Mouse (Mus musculus): ENCODE measurements around the gene Cfap126. TPM values are rescaled to one million over a fixed set of nuclear protein-coding genes. Genes with fewer than 3 reads are reported as not detected.

Gene Cfap126
- polyA plus RNA-seq, 1 experiment, result 16.7 TPM

- 96% methylated on average over 1 of the region's 1 CpGs for WGBS
Measured at GRCm38 (mm10) chr1:171089891-171090290, 23.8 kb upstream of the Cfap126 start.

GRCm38 (mm10) chr1:171090761-171091160 is 23.0 kb upstream of the Cfap126 start:
- DNase-seq, result no peak
- no peak overlapping the region for H3K27ac ChIP-seq (ENCODE audit: insufficient read depth, low read depth, low read length)

More at GRCm38 (mm10) chr1:171089891-171090290, 23.8 kb upstream of the Cfap126 start:
- Histone ChIP-seq H3K4me3 (ENCODE audit: insufficient read depth, low read depth, low read length) (no peak overlapping the region), H3K36me3 (ENCODE audit: control insufficient read depth, insufficient read depth, low read length) (no peaks in the 10 kb centered on the region), H3K27ac (ENCODE audit: insufficient read depth, low read depth, low read length) (no peak overlapping the region), H3K4me1 (ENCODE audit: control insufficient read depth, insufficient read depth, low read length) (no peaks in the 10 kb centered on the region), H3K27me3 (replicated peaks; ENCODE audit: control insufficient read depth, insufficient read depth, low read length) (peaks cover 1% of the 10 kb centered on the region; the same call in 1 of the 2 replicates)
- TF ChIP-seq POLR2A (IDR thresholded peaks at IDR 0.05; ENCODE audit: low read depth, low read length) (no peak), CTCF (conservative IDR thresholded peaks at IDR 0.05; ENCODE audit: insufficient read depth, insufficient read length, low read depth, low read length) (no peak)
- DNase-seq, result no peak

DNA sequence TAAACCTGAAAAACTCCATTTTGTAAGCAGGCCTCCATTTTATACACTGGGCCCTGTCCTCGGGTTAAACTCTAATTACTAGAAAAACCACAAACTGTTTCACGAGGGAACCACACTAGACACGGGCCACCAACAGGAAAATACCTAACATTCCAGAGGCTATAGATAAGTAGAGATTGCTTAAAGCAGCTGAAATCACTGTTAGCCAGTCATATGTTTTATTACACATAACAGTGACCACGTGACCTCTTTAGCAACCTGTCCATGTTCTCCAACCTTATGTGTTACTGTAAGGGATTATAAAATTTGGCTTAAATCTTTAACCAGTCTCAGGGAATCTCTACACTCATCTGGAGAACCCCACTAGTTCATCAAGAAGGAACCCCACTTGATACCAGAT is 19.3 kb upstream of the Cfap126 start:
- Histone ChIP-seq H3K4me1 (ENCODE audit: control insufficient read depth, insufficient read depth, low read length) (no peaks in the 10 kb centered on the region; the same call in 1 of the 2 replicates), H3K27ac (ENCODE audit: insufficient read depth, low read depth, low read length) (no peak overlapping the region), H3K4me3 (ENCODE audit: insufficient read depth, low read depth, low read length) (no peak overlapping the region), H3K27me3 (replicated peaks; ENCODE audit: control insufficient read depth, insufficient read depth, low read length) (no peaks in the 10 kb centered on the region), H3K36me3 (ENCODE audit: control insufficient read depth, insufficient read depth, low read length) (no peaks in the 10 kb centered on the region)
- WGBS, result 59% methylated on average over 4 of the region's 4 CpGs
- TF ChIP-seq CTCF (conservative IDR thresholded peaks at IDR 0.05; ENCODE audit: insufficient read depth, insufficient read length, low read depth, low read length), result no peak
- TF ChIP-seq POLR2A (IDR thresholded peaks at IDR 0.05; ENCODE audit: low read depth, low read length), result no peak
- DNase-seq, result no peak

More at GRCm38 (mm10) chr1:171090761-171091160, 23.0 kb upstream of the Cfap126 start:
- H3K4me3 ChIP-seq (ENCODE audit: insufficient read depth, low read depth, low read length), result no peak overlapping the region
- H3K36me3 ChIP-seq (ENCODE audit: control insufficient read depth, insufficient read depth, low read length), result no peaks in the 10 kb centered on the region
- TF ChIP-seq CTCF (conservative IDR thresholded peaks at IDR 0.05; ENCODE audit: insufficient read depth, insufficient read length, low read depth, low read length) (no peak), POLR2A (IDR thresholded peaks at IDR 0.05; ENCODE audit: low read depth, low read length) (no peak)
- WGBS, result 74% methylated on average over 2 of the region's 2 CpGs
- H3K4me1 ChIP-seq (ENCODE audit: control insufficient read depth, insufficient read depth, low read length), result no peaks in the 10 kb centered on the region
- H3K27me3 ChIP-seq (replicated peaks; ENCODE audit: control insufficient read depth, insufficient read depth, low read length), result peaks cover under 1% of the 10 kb centered on the region; the same call in 1 of the 2 replicates

DNA sequence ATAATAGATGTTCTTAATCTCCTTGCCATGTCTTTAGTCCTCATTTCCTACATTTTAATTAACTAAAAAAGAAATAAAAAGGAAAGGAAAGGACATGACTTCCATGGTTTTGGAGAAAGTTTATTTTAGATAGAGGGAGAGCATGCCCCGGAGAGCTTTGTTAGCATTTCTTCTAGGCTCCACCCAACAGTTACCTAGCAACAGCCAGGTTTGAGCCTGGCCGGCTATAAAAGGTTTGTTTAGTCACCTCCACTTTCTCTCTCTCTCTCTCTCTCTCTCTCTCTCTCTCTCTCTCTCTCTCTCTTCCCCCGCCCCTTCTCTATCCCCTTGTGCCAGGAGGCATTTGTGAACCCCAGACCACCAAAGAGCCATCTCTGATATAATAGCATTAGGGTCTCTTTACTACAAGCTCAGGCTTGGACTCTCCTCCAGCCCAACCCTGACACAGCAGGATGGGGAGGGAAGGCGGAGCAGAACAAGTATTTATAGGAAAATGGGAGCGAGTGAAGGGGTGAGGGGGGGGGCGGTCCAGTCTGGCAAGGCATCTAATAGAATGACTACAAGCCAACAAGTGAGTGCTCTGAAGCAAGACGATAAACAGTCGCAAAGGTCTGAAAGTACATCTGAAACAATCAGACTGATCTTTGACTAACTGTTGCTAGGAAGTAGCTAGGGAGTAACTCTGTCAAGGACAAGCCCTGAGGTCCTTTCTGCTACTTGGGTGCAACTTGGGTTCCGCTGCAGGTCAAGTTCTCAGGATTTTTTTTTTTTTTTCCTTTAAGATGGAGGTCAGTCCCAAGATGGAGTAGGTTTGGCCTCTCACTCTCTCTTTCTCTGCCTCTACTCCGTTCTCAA is 17.4 kb upstream of the Cfap126 start:
- TF ChIP-seq POLR2A (IDR thresholded peaks at IDR 0.05; ENCODE audit: low read depth, low read length) (no peak), CTCF (conservative IDR thresholded peaks at IDR 0.05; ENCODE audit: insufficient read depth, insufficient read length, low read depth, low read length) (no peak)
- WGBS, result 16% methylated on average over 10 of the region's 10 CpGs
- peak overlapping the region; percentile 60 for H3K27ac ChIP-seq (ENCODE audit: insufficient read depth, low read depth, low read length)
- DNase-seq, result peak; percentile 19
- H3K4me1 ChIP-seq (ENCODE audit: control insufficient read depth, insufficient read depth, low read length), result no peaks in the 10 kb centered on the region; the same call in 1 of the 2 replicates
- H3K36me3 ChIP-seq (ENCODE audit: control insufficient read depth, insufficient read depth, low read length), result no peaks in the 10 kb centered on the region
- no peaks in the 10 kb centered on the region; the same call in 1 of the 2 replicates for H3K27me3 ChIP-seq (replicated peaks; ENCODE audit: control insufficient read depth, insufficient read depth, low read length)
- no peak overlapping the region for H3K4me3 ChIP-seq (ENCODE audit: insufficient read depth, low read depth, low read length)

GRCm38 (mm10) chr1:171097136-171097535 is 16.6 kb upstream of the Cfap126 start:
- Histone ChIP-seq H3K4me3 (ENCODE audit: insufficient read depth, low read depth, low read length) (no peak overlapping the region), H3K27ac (ENCODE audit: insufficient read depth, low read depth, low read length) (peak overlapping the region; percentile 60; the same call in 1 of the 2 replicates), H3K36me3 (ENCODE audit: control insufficient read depth, insufficient read depth, low read length) (no peaks in the 10 kb centered on the region), H3K27me3 (replicated peaks; ENCODE audit: control insufficient read depth, insufficient read depth, low read length) (no peaks in the 10 kb centered on the region; the same call in 1 of the 2 replicates), H3K4me1 (ENCODE audit: control insufficient read depth, insufficient read depth, low read length) (peaks cover 6% of the 10 kb centered on the region; the same call in 1 of the 2 replicates)
- TF ChIP-seq POLR2A (IDR thresholded peaks at IDR 0.05; ENCODE audit: low read depth, low read length) (no peak), CTCF (conservative IDR thresholded peaks at IDR 0.05; ENCODE audit: insufficient read depth, insufficient read length, low read depth, low read length) (no peak)
- no peak for DNase-seq

DNA sequence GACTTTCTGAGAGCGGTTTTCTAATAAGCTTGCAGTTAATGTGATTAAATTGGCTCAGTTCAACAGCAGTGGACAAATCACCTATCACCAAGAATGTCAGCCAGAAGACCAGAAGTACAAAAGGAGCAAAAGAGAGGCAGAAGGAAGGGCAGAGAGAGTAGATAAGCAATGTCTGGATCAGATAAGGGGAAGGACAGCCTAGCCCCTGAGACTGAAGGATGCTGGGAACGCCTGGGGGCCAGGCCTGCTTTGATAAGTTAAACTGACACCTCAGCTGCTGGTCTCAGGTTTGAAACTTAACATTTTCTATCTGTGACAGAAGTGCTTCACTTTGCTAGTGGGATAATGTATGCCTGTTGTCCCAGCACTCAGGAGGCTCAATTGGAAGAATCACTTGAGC is 16.1 kb upstream of the Cfap126 start:
- TF ChIP-seq POLR2A (IDR thresholded peaks at IDR 0.05; ENCODE audit: low read depth, low read length) (no peak), CTCF (conservative IDR thresholded peaks at IDR 0.05; ENCODE audit: insufficient read depth, insufficient read length, low read depth, low read length) (no peak)
- peaks cover 6% of the 10 kb centered on the region; the same call in 1 of the 2 replicates for H3K4me1 ChIP-seq (ENCODE audit: control insufficient read depth, insufficient read depth, low read length)
- H3K27me3 ChIP-seq (replicated peaks; ENCODE audit: control insufficient read depth, insufficient read depth, low read length), result no peaks in the 10 kb centered on the region; the same call in 1 of the 2 replicates
- no peak overlapping the region for H3K4me3 ChIP-seq (ENCODE audit: insufficient read depth, low read depth, low read length)
- H3K27ac ChIP-seq (ENCODE audit: insufficient read depth, low read depth, low read length), result no peak overlapping the region
- DNase-seq, result no peak
- no peaks in the 10 kb centered on the region for H3K36me3 ChIP-seq (ENCODE audit: control insufficient read depth, insufficient read depth, low read length)
- 67% methylated on average over 2 of the region's 2 CpGs for WGBS

- no peak for TF ChIP-seq POLR2A (IDR thresholded peaks at IDR 0.05; ENCODE audit: low read depth, low read length)
- no peak for TF ChIP-seq CTCF (conservative IDR thresholded peaks at IDR 0.05; ENCODE audit: insufficient read depth, insufficient read length, low read depth, low read length)
- Histone ChIP-seq H3K27ac (ENCODE audit: insufficient read depth, low read depth, low read length) (no peak overlapping the region), H3K4me3 (ENCODE audit: insufficient read depth, low read depth, low read length) (no peak overlapping the region), H3K36me3 (ENCODE audit: control insufficient read depth, insufficient read depth, low read length) (no peaks in the 10 kb centered on the region), H3K27me3 (replicated peaks; ENCODE audit: control insufficient read depth, insufficient read depth, low read length) (no peaks in the 10 kb centered on the region; the same call in 1 of the 2 replicates), H3K4me1 (ENCODE audit: control insufficient read depth, insufficient read depth, low read length) (peaks cover 6% of the 10 kb centered on the region; the same call in 1 of the 2 replicates)
- 61% methylated on average over 2 of the region's 2 CpGs for WGBS
- no peak for DNase-seq
Measured at GRCm38 (mm10) chr1:171101033-171101432, 12.7 kb upstream of the Cfap126 start.

All from kidney, adult 2 months (tissue).